Mouse (Mus musculus): ENCODE results near the gene Pld2. TPM values are rescaled to one million over a fixed set of nuclear protein-coding genes. Genes with fewer than 3 reads are reported as not detected.
"Not testable (repeated sequence)": the region's sequence is repeated elsewhere in the genome, so short reads cannot be mapped to it uniquely, and the experiment has no call there.

Pld2 gene
- polyA plus RNA-seq, 1 experiment, result not detected

DNA sequence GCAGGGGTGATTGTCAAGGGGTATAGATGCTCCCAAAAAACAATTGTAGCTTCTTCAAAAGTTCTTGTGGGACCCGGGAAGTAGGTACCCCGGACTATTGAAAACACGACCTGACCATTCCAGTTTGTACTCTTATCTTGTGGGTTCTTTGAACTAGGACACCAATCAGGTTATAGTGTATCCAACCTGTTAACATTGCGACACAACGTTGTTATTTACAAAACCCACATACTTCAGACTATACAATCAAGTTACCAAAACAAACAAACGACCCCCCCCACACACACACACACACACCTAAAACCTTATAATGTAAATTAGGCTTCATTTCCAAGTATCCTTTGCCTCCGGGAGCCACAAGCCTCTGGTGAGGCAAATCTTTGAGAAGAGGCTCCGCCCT, 15.1 kb upstream of the Pld2 start:
- WGBS, result 8% methylated on average over 8 of the region's 8 CpGs
- H3K27ac ChIP-seq (ENCODE audit: insufficient read depth, low read depth, low read length), result no peak overlapping the region

DNA sequence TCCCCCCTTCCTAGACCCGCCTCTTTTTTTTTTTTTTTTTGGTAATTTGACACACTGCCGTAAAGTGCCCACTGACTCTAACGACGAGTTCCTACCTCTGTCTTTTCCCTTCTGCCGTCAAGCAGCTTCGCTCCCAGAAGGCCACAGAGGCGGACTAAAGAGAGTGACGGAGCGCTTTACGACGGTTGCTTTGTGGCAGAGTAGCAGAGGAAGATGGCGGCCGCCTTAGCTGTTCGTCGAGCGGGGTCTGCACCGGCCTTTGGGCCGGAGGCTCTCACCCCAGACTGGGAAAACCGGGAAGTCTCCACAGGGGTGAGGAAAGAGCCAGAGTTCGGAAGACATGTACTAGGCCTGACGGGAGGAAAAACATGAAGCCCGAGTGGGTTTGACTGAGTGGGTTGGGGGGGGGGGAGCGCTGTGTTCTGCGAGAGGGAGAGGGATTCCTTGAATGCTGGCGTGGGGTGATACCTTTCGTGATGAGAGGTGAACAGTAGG, 14.6 kb upstream of the Pld2 start, which contains the start of gene Psmb6:
Psmb6 (plus strand) TSS at position 184 of the 495 bp plus-strand sequence.
- TF ChIP-seq POLR2A (IDR thresholded peaks at IDR 0.05; ENCODE audit: insufficient read depth, low read depth, low read length), result peak; percentile 88
- no peak for TF ChIP-seq CTCF (IDR thresholded peaks at IDR 0.05; ENCODE audit: insufficient read depth, low read depth, low read length)

More for the DNA sequence above, 15.1 kb upstream of the Pld2 start:
- peaks cover 13% of the 10 kb centered on the region for H3K4me1 ChIP-seq (ENCODE audit: control insufficient read depth, insufficient read depth, low read length)
- no peak overlapping the region for H3K4me3 ChIP-seq (ENCODE audit: insufficient read depth, low read depth, low read length)
- TF ChIP-seq CTCF (IDR thresholded peaks at IDR 0.05; ENCODE audit: insufficient read depth, low read depth, low read length) (no peak), POLR2A (IDR thresholded peaks at IDR 0.05; ENCODE audit: insufficient read depth, low read depth, low read length) (no peak)

DNA sequence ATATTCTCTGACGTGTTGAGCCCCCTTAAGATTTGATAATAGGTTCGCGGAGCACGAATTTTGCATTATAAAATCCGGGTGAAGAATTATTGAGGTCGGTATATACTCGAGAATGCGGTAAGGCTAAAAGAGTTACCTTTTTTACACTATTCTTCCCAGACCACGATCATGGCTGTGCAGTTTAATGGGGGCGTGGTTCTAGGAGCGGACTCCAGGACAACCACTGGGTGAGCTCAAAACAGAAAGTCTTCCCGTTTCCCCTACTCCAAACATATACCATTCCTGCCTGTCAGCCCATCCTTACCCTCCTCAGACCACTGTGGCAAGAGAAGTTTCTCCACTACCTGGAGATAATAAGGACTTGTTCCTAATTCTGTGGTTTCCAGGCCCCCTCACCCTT, 14.1 kb upstream of the Pld2 start:
- peaks cover 7% of the 10 kb centered on the region; the same call in 1 of the 2 replicates for H3K4me1 ChIP-seq (ENCODE audit: control insufficient read depth, insufficient read depth, low read length)
- 2% methylated on average over 12 of the region's 12 CpGs for WGBS
- no peak overlapping the region for H3K27ac ChIP-seq (ENCODE audit: insufficient read depth, low read depth, low read length)
- TF ChIP-seq POLR2A (IDR thresholded peaks at IDR 0.05; ENCODE audit: insufficient read depth, low read depth, low read length), result no peak
- TF ChIP-seq CTCF (IDR thresholded peaks at IDR 0.05; ENCODE audit: insufficient read depth, low read depth, low read length), result no peak
- H3K4me3 ChIP-seq (ENCODE audit: insufficient read depth, low read depth, low read length), result peak overlapping the region; percentile 84

More for the DNA sequence above, 14.6 kb upstream of the Pld2 start, which contains the start of gene Psmb6:
- no peak within 1 kb of the TSS for H3K27ac ChIP-seq (ENCODE audit: insufficient read depth, low read depth, low read length)
- under 1% methylated on average over 25 of the region's 26 CpGs for WGBS
- H3K4me3 ChIP-seq (ENCODE audit: insufficient read depth, low read depth, low read length), result peak within 1 kb of the TSS; percentile 84
- H3K4me1 ChIP-seq (ENCODE audit: control insufficient read depth, insufficient read depth, low read length), result peaks cover 9% of the 10 kb centered on the region

DNA sequence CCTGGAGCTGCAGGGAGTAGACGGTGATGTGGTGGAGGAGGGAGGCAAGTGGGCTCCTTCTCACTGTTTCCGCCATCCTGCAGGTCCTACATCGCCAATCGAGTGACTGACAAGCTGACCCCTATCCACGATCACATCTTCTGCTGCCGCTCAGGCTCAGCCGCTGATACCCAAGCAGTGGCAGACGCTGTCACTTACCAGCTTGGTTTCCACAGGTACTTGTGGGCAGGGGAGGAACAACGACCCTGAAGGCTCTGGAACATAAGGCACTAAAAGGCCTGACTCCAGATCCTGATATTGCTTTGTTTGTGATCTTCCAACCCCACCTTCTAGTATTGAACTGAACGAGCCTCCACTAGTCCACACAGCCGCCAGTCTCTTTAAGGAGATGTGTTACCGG, 13.7 kb upstream of the Pld2 start:
- no peak for TF ChIP-seq CTCF (IDR thresholded peaks at IDR 0.05; ENCODE audit: insufficient read depth, low read depth, low read length)
- TF ChIP-seq POLR2A (IDR thresholded peaks at IDR 0.05; ENCODE audit: insufficient read depth, low read depth, low read length), result no peak
- Histone ChIP-seq H3K4me3 (ENCODE audit: insufficient read depth, low read depth, low read length) (no peak overlapping the region), H3K27ac (ENCODE audit: insufficient read depth, low read depth, low read length) (no peak overlapping the region), H3K4me1 (ENCODE audit: control insufficient read depth, insufficient read depth, low read length) (peaks cover 7% of the 10 kb centered on the region; the same call in 1 of the 2 replicates)
- 89% methylated on average over 12 of the region's 12 CpGs for WGBS

DNA sequence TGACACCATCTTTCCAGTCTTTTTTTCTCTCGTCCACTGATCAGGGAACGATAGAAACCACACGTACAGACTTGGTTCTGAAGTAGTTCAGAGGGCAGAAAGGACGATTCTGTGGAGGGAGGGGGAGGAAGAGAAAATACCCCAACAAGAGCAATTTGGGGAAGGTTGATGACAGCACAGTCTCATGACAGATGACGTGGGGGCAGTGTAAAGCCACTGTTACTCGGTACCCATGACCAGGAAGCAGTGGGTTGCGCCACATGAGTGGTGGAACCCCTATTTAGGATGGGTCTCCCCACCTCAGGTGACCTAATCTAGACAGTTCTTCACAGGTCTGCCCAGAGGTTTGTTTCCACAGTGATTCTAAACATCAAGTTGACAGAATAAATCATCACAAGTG, 11.3 kb upstream of the Pld2 start:
- H3K4me1 ChIP-seq (ENCODE audit: control insufficient read depth, insufficient read depth, low read length), result peaks cover 7% of the 10 kb centered on the region; the same call in 1 of the 2 replicates
- WGBS, result 87% methylated on average over 7 of the region's 7 CpGs
- no peak overlapping the region for H3K27ac ChIP-seq (ENCODE audit: insufficient read depth, low read depth, low read length)
- TF ChIP-seq POLR2A (IDR thresholded peaks at IDR 0.05; ENCODE audit: insufficient read depth, low read depth, low read length) (no peak), CTCF (IDR thresholded peaks at IDR 0.05; ENCODE audit: insufficient read depth, low read depth, low read length) (no peak)
- H3K4me3 ChIP-seq (ENCODE audit: insufficient read depth, low read depth, low read length), result no peak overlapping the region

DNA sequence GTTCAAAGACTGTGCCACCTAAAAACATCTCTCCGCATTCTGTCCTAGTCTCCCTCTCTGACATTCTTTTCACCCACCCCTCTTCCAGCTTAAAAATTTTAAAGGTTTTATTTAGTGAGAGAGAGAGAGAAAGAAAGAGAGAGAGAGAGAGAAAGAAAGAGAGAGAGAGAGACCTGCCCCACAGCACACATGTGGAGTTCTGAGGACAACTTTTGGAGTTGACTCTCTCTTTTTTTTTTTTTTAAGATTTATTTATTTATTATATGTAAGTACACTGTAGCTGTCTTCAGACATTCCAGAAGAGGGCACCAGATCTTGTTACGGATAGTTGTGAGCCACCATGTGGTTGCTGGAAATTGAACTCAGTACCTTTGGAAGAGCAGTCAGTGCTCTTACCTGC, 8.8 kb upstream of the Pld2 start:
- H3K27ac ChIP-seq (ENCODE audit: insufficient read depth, low read depth, low read length); H3K4me3 ChIP-seq (ENCODE audit: insufficient read depth, low read depth, low read length); H3K4me1 ChIP-seq (ENCODE audit: control insufficient read depth, insufficient read depth, low read length): not testable (repeated sequence)
- WGBS, result 82% methylated on average over 2 of the region's 2 CpGs

DNA sequence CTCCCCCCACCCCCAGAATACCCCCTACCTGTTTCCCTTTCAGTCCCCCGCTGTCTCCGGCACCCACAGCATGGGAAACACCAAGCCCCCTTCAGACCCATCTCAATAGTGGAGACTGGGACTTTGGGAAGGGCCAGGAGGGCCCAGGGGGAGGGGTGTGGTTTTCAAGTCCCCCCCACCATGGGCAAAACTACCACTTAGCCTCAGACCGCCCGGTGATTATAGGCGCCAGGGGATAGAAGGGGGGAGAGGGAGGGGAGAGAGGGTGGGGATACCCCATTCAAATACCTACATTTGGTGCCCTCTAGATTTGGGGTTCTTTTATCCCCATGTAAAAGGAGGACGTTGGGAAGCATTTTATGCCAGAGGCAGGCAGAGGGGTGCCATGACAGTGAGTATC, 7.0 kb upstream of the Pld2 start, which contains the start of gene Gm40193:
Gm40193 (minus strand) TSS at position 101 of the 400 bp plus-strand sequence.
- Histone ChIP-seq H3K4me3 (ENCODE audit: insufficient read depth, low read depth, low read length) (no peak within 1 kb of the TSS), H3K27ac (ENCODE audit: insufficient read depth, low read depth, low read length) (no peak within 1 kb of the TSS), H3K4me1 (ENCODE audit: control insufficient read depth, insufficient read depth, low read length) (peaks cover 2% of the 10 kb centered on the region; the same call in 1 of the 2 replicates)
- WGBS, result 76% methylated on average over 6 of the region's 6 CpGs
- TF ChIP-seq CTCF (IDR thresholded peaks at IDR 0.05; ENCODE audit: insufficient read depth, low read depth, low read length) (no peak), POLR2A (IDR thresholded peaks at IDR 0.05; ENCODE audit: insufficient read depth, low read depth, low read length) (no peak)

DNA sequence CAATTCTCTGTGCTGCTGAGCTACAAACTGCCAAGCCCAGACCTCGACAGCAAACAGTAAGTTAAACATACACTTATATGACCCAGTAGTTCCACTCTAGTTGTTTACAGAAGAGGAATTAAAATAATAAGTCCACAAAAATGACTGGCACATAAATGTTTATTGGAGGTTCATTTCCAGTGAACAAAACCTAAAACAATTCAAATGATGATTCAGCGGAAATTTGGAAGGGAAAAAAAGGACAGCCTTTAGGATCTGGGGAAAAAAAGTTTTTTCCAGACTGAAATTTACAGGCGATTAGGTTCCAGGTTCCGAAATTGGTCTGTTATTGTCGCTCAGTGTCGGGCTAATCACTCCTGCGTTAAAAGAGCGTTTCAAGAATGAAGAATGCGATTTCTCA, 441 bp upstream of the Pld2 start:
- no peak for TF ChIP-seq POLR2A (IDR thresholded peaks at IDR 0.05; ENCODE audit: insufficient read depth, low read depth, low read length)
- TF ChIP-seq CTCF (IDR thresholded peaks at IDR 0.05; ENCODE audit: insufficient read depth, low read depth, low read length), result no peak
- WGBS, result 11% methylated on average over 9 of the region's 9 CpGs
- Histone ChIP-seq H3K4me1 (ENCODE audit: control insufficient read depth, insufficient read depth, low read length) (peaks cover 7% of the 10 kb centered on the region), H3K27ac (ENCODE audit: insufficient read depth, low read depth, low read length) (no peak overlapping the region), H3K4me3 (ENCODE audit: insufficient read depth, low read depth, low read length) (peak overlapping the region; percentile 59)

DNA sequence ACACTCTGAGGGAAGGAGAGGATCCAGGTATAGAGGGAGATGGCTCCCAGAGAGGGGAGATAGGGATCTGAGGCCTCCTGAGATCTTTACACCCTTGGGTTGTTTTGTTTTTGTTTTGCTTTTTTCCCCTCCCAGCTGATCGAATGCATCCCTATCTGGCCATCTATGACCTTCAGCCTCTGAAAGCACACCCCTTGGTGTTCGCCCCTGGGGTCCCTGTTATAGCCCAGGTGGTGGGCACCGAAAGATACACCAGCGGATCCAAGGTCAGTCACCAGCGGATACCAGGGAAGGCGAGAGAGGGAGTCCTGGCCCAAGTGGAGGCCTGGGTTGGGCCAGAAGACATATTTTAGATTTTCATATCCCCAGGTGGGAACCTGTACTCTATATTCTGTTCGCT, 1.1 kb downstream of the Pld2 start:
- 91% methylated on average over 7 of the region's 7 CpGs for WGBS
- H3K4me1 ChIP-seq (ENCODE audit: control insufficient read depth, insufficient read depth, low read length), result peaks cover 5% of the 10 kb centered on the region
- peak overlapping the region; percentile 59; the same call in 1 of the 2 replicates for H3K4me3 ChIP-seq (ENCODE audit: insufficient read depth, low read depth, low read length)
- H3K27ac ChIP-seq (ENCODE audit: insufficient read depth, low read depth, low read length), result no peak overlapping the region
- TF ChIP-seq CTCF (IDR thresholded peaks at IDR 0.05; ENCODE audit: insufficient read depth, low read depth, low read length) (no peak), POLR2A (IDR thresholded peaks at IDR 0.05; ENCODE audit: insufficient read depth, low read depth, low read length) (no peak)
